Mouse (Mus musculus) heart, embryonic 10.5 days (tissue): ENCODE data around the gene Senp3. TPM values are rescaled to one million over a fixed set of nuclear protein-coding genes. Genes with fewer than 3 reads are reported as not detected.
"Not testable (repeated sequence)": the region's sequence is repeated elsewhere in the genome, so short reads cannot be mapped to it uniquely, and the experiment has no call there.

ENCODE experiments used
- DNase-seq: peaks from one replicate; pipeline ENCODE4 v3.0.0-alpha.2; 2017; ENCODE audit warnings: low spot score
- H3K27ac ChIP-seq: fragments of 300-500 bp; sonication (generic); 2 replicates; pipeline ENCODE4 v1.5.1; 2016; ENCODE audit warnings: mild to moderate bottlenecking
- H3K27me3 ChIP-seq: fragments of 300-500 bp; sonication (generic); 2 replicates; pipeline ENCODE4 v1.6.1; 2016; ENCODE audit warnings: mild to moderate bottlenecking; ENCODE audit not compliant: poor library complexity, insufficient read depth, severe bottlenecking
- H3K36me3 ChIP-seq: fragments of 300-500 bp; sonication (generic); 2 replicates; pipeline ENCODE4 v1.6.1; 2016; ENCODE audit warnings: mild to moderate bottlenecking, moderate library complexity
- H3K4me1 ChIP-seq: fragments of 300-500 bp; sonication (generic); 2 replicates; pipeline ENCODE4 v1.6.1; 2016; ENCODE audit warnings: mild to moderate bottlenecking
- H3K4me3 ChIP-seq: fragments of 300-500 bp; sonication (generic); 2 replicates; pipeline ENCODE4 v1.5.1; 2016; ENCODE audit warnings: mild to moderate bottlenecking, moderate library complexity
- H3K9me3 ChIP-seq: fragments of 300-500 bp; sonication (generic); 2 replicates; pipeline ENCODE4 v1.6.1; 2016; ENCODE audit warnings: mild to moderate bottlenecking, moderate library complexity
- WGBS: fragments of 180-500 bp; shearing (Covaris S2); methylation state at CpG from one replicate; pipeline ENCODE4 v1.1.7; 2016; 5-methylcytosine and 5-hydroxymethylcytosine counted together
- polyA plus RNA-seq: library from polyadenylated mRNA; unstranded; fragments of >200 nt; fragmentation: Nextera tagmentation; extraction: Ambion mirVana; gene quantifications from 2 replicates; pipeline ENCODE4 v1.2.1, GENCODE M21; 2016

The Senp3 gene
- polyA plus RNA-seq: 95.3 and 108 TPM in 2 replicates

DNA sequence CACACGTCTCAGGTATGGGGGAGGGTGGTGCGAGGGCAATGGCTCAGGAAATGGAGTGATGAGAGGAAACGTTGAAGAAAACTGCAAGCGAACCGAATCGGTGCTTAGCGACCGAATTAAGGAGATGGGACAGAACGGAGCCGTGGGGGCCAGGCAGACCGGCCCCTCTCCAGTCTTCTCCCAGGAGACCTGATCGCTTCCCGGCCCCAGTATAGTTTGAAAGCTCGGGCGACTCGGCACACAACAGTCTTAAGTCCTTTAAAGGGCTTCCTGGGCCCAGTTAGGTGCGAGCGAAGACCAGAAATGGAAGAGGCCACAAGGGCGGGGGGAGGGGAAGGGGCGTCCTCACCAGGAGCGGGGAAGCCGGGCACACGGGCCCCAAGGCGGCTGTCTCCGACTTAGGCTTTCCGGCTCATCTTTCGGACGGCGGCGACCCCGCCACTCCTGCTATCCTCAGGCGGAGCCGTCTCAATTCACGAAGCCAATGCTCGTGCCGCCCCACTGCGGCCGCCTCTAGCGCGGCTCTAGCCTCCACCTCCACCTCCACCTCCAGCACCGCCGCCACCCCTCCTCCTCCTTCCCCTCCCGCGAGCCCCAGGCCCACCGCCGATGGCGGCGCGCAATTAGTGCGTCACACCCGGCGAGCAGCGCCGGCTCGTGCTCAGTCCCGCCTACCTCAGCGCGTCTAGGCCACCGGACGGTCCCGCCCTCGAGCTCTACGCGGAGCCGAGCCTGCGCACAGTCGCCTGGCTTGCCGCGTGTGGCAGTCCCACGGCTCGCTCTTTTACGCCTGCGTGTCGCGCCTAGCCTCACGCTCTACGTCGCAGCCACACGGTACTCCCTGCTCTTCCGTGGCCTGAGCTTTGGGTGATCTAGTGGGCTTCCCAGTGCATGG lies at the start of gene Senp3:
Gene Senp3, minus strand, starts transcription at position 771 of the 895 bp plus-strand sequence.
- Histone ChIP-seq H3K4me1 (peaks cover 31% of the 10 kb centered on the region), H3K27ac (peak within 1 kb of the TSS; percentile 94), H3K36me3 (peaks cover 40% of the 10 kb centered on the region), H3K27me3 (peaks cover 17% of the 10 kb centered on the region), H3K4me3 (peak within 1 kb of the TSS; percentile 90), H3K9me3 (no peaks in the 10 kb centered on the region)
- DNase-seq: peak; percentile 98
- WGBS: under 1% methylated on average over 79 of the region's 80 CpGs

DNA sequence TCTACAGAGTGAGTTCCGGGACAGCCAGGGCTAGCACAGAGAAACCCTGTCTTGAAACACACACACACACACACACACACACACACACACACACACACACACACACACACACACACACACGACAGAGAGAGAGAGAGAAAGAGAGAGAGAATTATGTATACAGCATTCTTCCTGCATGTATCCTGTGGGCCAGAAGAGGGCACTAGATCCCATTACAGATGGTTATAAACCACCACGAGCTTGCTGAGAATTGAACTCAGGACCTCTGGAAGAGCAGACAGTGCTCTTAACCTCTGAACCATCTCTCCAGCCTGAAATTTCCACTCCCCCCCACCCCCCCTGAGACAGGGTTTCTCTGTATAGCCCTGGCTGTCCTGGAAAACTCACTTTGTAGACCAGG lies 49.5 kb upstream of the Senp3 start:
- H3K4me1 ChIP-seq, H3K27me3 ChIP-seq, H3K4me3 ChIP-seq, H3K27ac ChIP-seq, H3K9me3 ChIP-seq: not testable (repeated sequence)
- peak; percentile 46 for DNase-seq
- peaks cover 34% of the 10 kb centered on the region for H3K36me3 ChIP-seq
- whole genome bisulfite sequencing: 84% methylated on average over 2 of the region's 3 CpGs

DNA sequence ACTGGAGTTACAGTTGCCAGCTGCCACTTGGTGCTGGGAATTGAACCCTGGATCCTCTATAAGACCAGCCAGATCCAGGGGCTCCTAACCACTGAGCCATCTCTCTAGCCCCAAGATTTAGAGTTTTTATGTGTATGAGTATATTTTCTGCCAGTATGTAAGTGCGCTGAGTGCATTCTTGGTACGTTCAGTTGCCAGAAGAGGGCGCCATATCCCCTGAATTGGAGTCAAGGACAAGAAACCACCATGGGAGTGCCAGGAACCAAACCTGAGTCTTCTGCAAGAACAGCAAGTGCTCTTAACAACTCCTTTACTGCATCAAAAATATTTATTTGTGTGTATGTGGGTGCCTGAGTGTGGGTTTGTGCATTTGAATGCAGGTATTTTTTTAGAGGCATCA lies 47.2 kb upstream of the Senp3 start:
- H3K36me3 ChIP-seq: peaks cover 10% of the 10 kb centered on the region
- DNase-seq: no peak
- no peak overlapping the region for H3K27ac ChIP-seq
- no peak overlapping the region for H3K4me3 ChIP-seq
- H3K27me3 ChIP-seq: no peaks in the 10 kb centered on the region
- H3K9me3 ChIP-seq: no peaks in the 10 kb centered on the region
- 0 out of 2 replicates have a peak, but pooled peaks cover 3% of the 10 kb centered on the region for H3K4me1 ChIP-seq
- 17% methylated on average over 3 of the region's 3 CpGs for WGBS

DNA sequence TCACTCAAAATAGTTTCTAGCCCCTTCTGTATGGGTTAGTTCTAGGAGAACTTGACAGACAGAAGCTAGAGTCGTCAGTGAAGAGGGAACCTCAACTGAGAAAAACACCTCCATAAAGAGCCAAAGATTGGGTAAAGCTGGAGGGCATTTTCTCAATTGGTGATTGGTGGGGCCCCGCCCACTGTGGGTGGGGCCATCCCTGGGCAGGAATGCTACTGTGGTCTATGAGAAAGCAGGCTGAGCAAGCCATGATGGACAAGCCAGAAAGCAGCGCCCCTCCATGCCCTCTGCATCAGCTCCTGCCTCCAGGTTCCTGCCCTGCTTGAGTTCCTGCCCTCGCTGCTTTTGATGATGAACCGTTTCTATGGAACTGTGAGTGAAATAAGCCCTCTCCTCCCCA lies 44.1 kb upstream of the Senp3 start:
- Histone ChIP-seq H3K4me1 (0 out of 2 replicates have a peak, but pooled peaks cover 3% of the 10 kb centered on the region), H3K27ac (no peak overlapping the region), H3K36me3 (no peaks in the 10 kb centered on the region), H3K9me3 (no peaks in the 10 kb centered on the region), H3K27me3 (no peaks in the 10 kb centered on the region), H3K4me3 (no peak overlapping the region)
- peak; percentile 73 for DNase-seq
- 33% methylated on average over 5 of the region's 5 CpGs for WGBS

DNA sequence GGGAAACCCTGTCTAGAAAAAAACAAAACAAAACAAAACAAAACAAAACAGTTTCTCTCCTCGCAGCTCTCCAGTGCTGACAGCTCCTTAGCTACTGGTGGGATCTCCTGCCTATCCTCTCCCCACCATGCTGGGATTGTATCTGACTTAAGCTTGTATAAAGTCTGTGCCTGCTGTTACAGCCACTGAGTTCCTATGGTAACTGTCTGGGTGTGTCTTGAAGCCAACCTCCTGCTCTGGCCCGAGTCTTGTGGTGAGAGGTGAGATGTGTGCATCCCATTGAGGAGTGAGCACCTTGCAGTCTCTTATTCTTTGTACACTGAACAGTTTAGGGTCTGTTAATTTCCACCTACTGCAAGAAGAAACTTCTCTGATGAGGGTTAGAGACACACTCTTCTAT lies 41.2 kb upstream of the Senp3 start:
- Histone ChIP-seq H3K27me3 (no peaks in the 10 kb centered on the region), H3K4me1 (peaks cover 8% of the 10 kb centered on the region; the same call in 1 of the 2 replicates), H3K9me3 (no peaks in the 10 kb centered on the region), H3K4me3 (no peak overlapping the region), H3K27ac (no peak overlapping the region), H3K36me3 (no peaks in the 10 kb centered on the region)
- DNase-seq: no peak
- WGBS: 36% methylated on average over 2 of the region's 2 CpGs

DNA sequence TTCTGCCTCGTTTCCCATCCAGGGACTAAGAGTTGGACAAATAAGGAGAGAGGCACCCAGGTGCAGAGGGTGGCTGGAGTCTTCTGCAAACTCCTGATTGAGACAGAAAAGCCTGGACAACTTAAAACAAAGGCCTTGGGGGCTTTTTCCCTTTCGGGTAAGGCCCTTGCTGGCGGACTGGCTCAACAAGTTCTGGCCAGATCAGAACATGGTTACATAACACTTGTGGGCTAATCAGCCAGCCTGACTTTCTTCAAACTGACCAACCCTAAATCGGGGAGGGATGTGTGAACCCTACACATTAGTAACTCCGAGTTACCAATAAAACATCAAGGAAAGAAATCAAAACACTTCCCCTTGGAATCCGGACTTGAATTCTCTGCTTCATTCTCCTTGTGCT lies 39.0 kb upstream of the Senp3 start:
- no peak for DNase-seq
- H3K27ac ChIP-seq: no peak overlapping the region
- H3K4me3 ChIP-seq: no peak overlapping the region
- no peaks in the 10 kb centered on the region for H3K27me3 ChIP-seq
- WGBS: 81% methylated on average over 6 of the region's 6 CpGs
- H3K9me3 ChIP-seq: no peaks in the 10 kb centered on the region
- peaks cover 13% of the 10 kb centered on the region for H3K4me1 ChIP-seq
- H3K36me3 ChIP-seq: no peaks in the 10 kb centered on the region

DNA sequence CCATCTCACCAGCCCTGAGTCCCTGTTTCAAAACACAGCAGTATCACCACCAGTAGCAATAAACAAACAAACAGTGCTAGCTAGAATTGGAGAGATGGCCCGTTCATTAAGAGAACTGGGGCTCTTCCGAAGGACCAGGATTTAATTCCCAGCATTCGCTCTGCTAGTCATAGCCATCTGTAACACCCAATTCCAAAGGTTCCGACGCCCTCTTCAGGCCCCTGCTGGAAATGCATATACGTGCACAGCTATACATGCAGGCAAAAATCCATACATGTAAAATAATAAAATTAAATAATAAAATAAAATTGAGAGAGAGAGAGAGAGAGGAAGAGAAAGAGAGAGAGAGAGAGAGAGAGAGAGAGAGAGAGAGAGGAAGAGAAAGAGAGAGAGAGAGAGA lies 37.5 kb upstream of the Senp3 start:
- DNase-seq: no peak
- Histone ChIP-seq H3K4me3 (no peak overlapping the region), H3K36me3 (no peaks in the 10 kb centered on the region), H3K27ac (peak overlapping the region; percentile 64; the same call in 1 of the 2 replicates), H3K4me1 (peaks cover 26% of the 10 kb centered on the region), H3K27me3 (no peaks in the 10 kb centered on the region), H3K9me3 (no peaks in the 10 kb centered on the region)
- WGBS: 64% methylated on average over 6 of the region's 6 CpGs

DNA sequence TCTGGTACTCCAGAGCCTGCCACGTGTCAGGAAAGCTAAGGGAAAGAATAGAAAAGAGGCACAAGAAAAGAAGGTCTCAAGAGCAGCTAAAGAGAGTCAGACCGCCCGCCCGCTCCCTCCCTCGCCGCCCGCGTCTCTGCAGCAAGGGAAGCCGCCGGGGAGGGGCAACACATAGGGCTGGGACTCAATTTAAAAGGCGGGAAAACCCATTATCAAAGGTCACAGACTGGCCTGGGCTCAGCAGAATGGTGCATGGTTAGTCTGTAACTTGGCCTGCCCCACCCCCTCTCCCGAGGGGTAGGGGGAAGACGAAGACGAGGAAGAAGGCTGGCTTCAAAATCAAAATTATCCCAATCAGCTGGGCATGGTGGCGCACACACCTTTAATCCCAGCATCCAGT lies 36.8 kb upstream of the Senp3 start:
- Histone ChIP-seq H3K9me3 (no peaks in the 10 kb centered on the region), H3K4me1 (peaks cover 26% of the 10 kb centered on the region), H3K27me3 (no peaks in the 10 kb centered on the region), H3K4me3 (0 out of 2 replicates have a peak overlapping the region, but pooled peaks have one; percentile 3), H3K36me3 (no peaks in the 10 kb centered on the region), H3K27ac (peak overlapping the region; percentile 64; the same call in 1 of the 2 replicates)
- peak; percentile 88 for DNase-seq
- 26% methylated on average over 15 of the region's 15 CpGs for WGBS

DNA sequence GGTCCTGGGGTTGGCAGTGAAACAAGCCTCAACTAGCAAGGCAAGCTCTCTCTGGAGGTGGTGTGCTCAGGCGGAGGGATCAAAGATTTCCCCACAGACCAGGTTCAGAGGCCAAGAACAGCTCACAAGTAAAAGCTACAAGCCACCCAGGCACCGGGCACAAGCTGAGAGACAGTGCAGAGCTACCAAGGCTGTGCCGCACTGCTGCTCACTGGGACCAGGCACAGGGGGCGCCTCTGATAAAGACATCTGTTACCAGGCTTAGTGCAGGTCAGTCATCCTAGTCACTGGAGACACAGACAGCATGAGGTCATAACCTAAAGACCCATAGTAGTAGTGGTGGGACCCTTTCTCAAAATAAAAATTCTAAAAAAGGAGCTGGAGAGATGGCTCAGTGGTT lies 35.1 kb upstream of the Senp3 start:
- H3K27ac ChIP-seq: no peak overlapping the region
- no peak for DNase-seq
- H3K9me3 ChIP-seq: no peaks in the 10 kb centered on the region
- 60% methylated on average over 4 of the region's 4 CpGs for WGBS
- H3K4me3 ChIP-seq: no peak overlapping the region
- no peaks in the 10 kb centered on the region for H3K27me3 ChIP-seq
- H3K36me3 ChIP-seq: no peaks in the 10 kb centered on the region
- peaks cover 30% of the 10 kb centered on the region for H3K4me1 ChIP-seq

DNA sequence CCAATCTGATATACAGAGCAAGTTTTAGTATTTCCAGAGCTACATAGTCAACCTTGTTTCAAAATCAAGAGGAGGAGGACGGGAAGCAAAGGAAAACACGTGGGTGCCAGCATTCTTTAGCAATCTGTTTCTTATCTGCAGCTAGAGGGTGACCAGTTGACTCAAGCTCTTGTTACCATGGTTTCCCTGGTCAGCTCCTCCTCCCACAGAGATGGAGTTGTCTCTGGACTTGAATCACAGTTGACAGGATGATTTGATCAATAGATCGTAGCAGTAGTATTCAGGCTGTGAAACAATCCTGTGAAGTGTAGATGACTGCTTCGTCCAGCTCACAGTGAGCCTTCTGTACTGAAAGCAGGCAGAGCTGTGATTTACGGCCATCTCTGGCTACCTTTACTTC lies 34.0 kb upstream of the Senp3 start:
- Histone ChIP-seq H3K4me3 (peak overlapping the region; percentile 18; the same call in 1 of the 2 replicates), H3K4me1 (peaks cover 30% of the 10 kb centered on the region), H3K9me3 (no peaks in the 10 kb centered on the region), H3K36me3 (no peaks in the 10 kb centered on the region), H3K27me3 (no peaks in the 10 kb centered on the region), H3K27ac (peak overlapping the region; percentile 62; the same call in 1 of the 2 replicates)
- 23% methylated on average over 5 of the region's 5 CpGs for WGBS
- peak; percentile 79 for DNase-seq

DNA sequence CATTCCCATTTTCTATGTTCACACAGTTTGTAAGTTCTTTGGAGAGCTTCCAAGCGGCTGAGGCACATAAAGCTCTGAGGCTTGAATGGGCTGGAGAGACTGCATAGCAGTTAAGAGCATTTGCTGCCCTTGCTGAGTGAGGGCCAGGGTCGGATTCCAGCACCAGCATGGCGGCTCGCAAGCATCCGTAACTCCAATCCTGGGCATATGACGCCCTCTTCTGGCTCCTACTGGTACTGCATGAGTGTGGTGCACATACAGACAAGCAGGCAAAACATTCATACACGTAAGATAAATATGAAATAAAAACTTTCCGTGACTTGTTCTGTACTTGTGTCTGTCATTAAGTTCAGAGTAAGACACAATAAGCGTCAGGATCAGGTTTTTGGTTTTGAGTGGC lies 33.6 kb upstream of the Senp3 start:
- Histone ChIP-seq H3K36me3 (no peaks in the 10 kb centered on the region), H3K27ac (peak overlapping the region; percentile 62; the same call in 1 of the 2 replicates), H3K4me3 (peak overlapping the region; percentile 18; the same call in 1 of the 2 replicates), H3K4me1 (peaks cover 30% of the 10 kb centered on the region), H3K9me3 (no peaks in the 10 kb centered on the region), H3K27me3 (no peaks in the 10 kb centered on the region)
- no peak for DNase-seq
- 48% methylated on average over 9 of the region's 9 CpGs for WGBS

DNA sequence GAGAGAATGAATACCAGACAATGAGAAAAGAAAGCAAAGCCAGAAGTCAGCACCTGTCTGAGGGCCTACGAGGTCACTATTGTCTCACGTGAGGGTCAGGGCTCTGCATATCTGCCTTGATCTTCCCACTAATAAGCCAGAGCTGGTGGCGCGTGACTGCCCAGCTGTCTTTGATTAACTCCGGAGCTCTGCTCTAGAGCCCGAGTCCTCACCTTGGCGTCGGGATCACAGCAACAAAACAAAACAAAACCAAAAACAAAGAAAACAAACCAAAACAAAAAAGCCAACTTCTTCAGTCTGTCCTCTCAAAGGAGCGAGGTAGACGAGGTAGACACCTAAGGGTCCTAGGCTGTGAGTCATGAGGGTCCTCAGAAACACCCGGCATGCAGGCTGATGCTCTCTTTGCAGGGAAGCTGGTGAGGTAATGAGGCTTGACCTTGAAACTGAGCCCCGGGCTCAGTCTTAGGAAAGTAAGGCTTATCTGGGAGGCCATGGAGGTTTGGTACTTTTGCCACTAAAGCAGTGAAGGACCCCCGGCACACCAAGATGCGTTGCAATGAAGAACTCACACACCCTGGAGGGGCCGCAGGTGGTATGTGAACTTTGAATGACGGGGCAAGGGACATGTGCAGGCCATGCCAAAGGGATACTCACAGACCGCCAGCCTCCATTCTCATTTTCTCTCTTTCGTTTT lies 32.9 kb upstream of the Senp3 start:
- WGBS: 68% methylated on average over 18 of the region's 18 CpGs
- DNase-seq: no peak
- peaks cover 32% of the 10 kb centered on the region for H3K4me1 ChIP-seq
- no peak overlapping the region for H3K4me3 ChIP-seq
- peak overlapping the region; percentile 39; the same call in 1 of the 2 replicates for H3K27ac ChIP-seq
- H3K9me3 ChIP-seq: no peaks in the 10 kb centered on the region
- no peaks in the 10 kb centered on the region for H3K27me3 ChIP-seq
- H3K36me3 ChIP-seq: no peaks in the 10 kb centered on the region
